Mouse (Mus musculus): ENCODE results near the gene Gm5478.

DNA sequence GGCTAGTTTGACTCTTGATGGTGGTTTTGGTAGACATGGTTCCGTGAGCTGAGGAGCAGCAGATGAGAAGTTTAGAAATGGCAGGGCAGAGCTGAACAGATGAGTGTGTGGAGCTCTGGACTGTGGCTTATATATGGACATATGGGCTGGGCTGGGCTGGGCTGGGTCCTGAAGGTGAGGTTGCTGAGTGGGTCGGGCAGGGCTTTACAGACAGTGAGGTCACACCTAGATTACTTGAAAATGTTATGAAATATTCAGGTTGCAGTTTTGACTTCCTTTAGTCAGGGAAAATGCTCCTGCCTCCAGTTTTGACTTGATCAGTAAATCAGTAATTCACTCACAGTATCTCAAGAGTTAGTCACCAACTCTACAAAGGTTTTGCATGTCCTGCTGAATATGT lies 33.0 kb upstream of the Gm5478 start, which contains the start of gene Krt6b:
- no peak for TF ChIP-seq POLR2A (IDR thresholded peaks at IDR 0.05; ENCODE audit: control insufficient read depth, extremely low read depth, insufficient read depth, low read length, poor library complexity)
- TF ChIP-seq CTCF (IDR thresholded peaks at IDR 0.05; ENCODE audit: borderline replicate concordance, control insufficient read depth, extremely low read depth, insufficient read depth, low read length, poor library complexity): no peak
